Mouse (Mus musculus) R1 (cell line): ENCODE results near the gene Gm49387.

ENCODE experiments used
- DNase-seq: peaks from one replicate; pipeline ENCODE4 v3.0.0-alpha.2; 2018; ENCODE audit warnings: low read depth, low spot score

Gm49387 gene

GRCm38 (mm10) chr14:31662555-31663211 lies 22.0 kb upstream of the Gm49387 start:
- peak; percentile 91 for DNase-seq

- peak; percentile 79 for DNase-seq
Measured at GRCm38 (mm10) chr14:31661671-31662554, 21.2 kb upstream of the Gm49387 start.

GRCm38 (mm10) chr14:31660312-31661093 lies 19.8 kb upstream of the Gm49387 start:
- DNase-seq = no peak

GRCm38 (mm10) chr14:31659501-31660181 lies 19.0 kb upstream of the Gm49387 start:
- DNase-seq = no peak

- DNase-seq = no peak
Measured at GRCm38 (mm10) chr14:31658126-31658680, 17.5 kb upstream of the Gm49387 start.

GRCm38 (mm10) chr14:31656857-31657645 lies 16.4 kb upstream of the Gm49387 start:
- peak; percentile 67 for DNase-seq

GRCm38 (mm10) chr14:31656386-31656785 lies 15.7 kb upstream of the Gm49387 start:
- no peak for DNase-seq

GRCm38 (mm10) chr14:31655406-31655805 lies 14.7 kb upstream of the Gm49387 start:
- DNase-seq = no peak

GRCm38 (mm10) chr14:31654816-31655215 lies 14.1 kb upstream of the Gm49387 start:
- no peak for DNase-seq

- no peak for DNase-seq
Measured at GRCm38 (mm10) chr14:31653101-31653875, 12.6 kb upstream of the Gm49387 start.

GRCm38 (mm10) chr14:31652624-31653023 lies 11.9 kb upstream of the Gm49387 start:
- DNase-seq = no peak

- DNase-seq = no peak
Measured at GRCm38 (mm10) chr14:31652106-31652505, 11.4 kb upstream of the Gm49387 start.

GRCm38 (mm10) chr14:31651206-31651605 lies 10.5 kb upstream of the Gm49387 start:
- no peak for DNase-seq

- DNase-seq = peak; percentile 57
Measured at GRCm38 (mm10) chr14:31650347-31650746, 9.7 kb upstream of the Gm49387 start.

GRCm38 (mm10) chr14:31647991-31648390 lies 7.3 kb upstream of the Gm49387 start:
- no peak for DNase-seq

GRCm38 (mm10) chr14:31645920-31646319 lies 5.2 kb upstream of the Gm49387 start:
- DNase-seq = no peak

- DNase-seq = peak; percentile 65
Measured at GRCm38 (mm10) chr14:31644931-31645547, 4.4 kb upstream of the Gm49387 start.

GRCm38 (mm10) chr14:31644183-31644830 lies 3.6 kb upstream of the Gm49387 start:
- DNase-seq = no peak
